Mouse (Mus musculus): Measurements from ENCODE around the gene Adgrg7.

Adgrg7 gene

GRCm38 (mm10) chr16:56710071-56710470, 85.6 kb downstream of the Adgrg7 start:
- DNase-seq = no peak

- no peak for DNase-seq
These were observed 89.9 kb downstream of the Adgrg7 start for GRCm38 (mm10) chr16:56705731-56706130.

- DNase-seq = no peak
These were observed 94.8 kb downstream of the Adgrg7 start for GRCm38 (mm10) chr16:56700898-56701297.

GRCm38 (mm10) chr16:56696448-56696847, 99.2 kb downstream of the Adgrg7 start:
- no peak for DNase-seq

GRCm38 (mm10) chr16:56690715-56691114, 104.9 kb downstream of the Adgrg7 start:
- DNase-seq = no peak

- DNase-seq = no peak
These were observed 108.9 kb downstream of the Adgrg7 start for GRCm38 (mm10) chr16:56686747-56687146.

- DNase-seq = no peak
These were observed 114.5 kb downstream of the Adgrg7 start for GRCm38 (mm10) chr16:56681010-56681645.

- DNase-seq = peak in 1 of 2 experiments; percentile 5
These were observed 118.5 kb downstream of the Adgrg7 start for GRCm38 (mm10) chr16:56677146-56677545.
